Mouse (Mus musculus) cortical plate, adult 2 months (tissue): Measurements from ENCODE around the gene Rspo1.

Source experiments
- CTCF ChIP-seq: fragments of 200-500 bp; IDR thresholded peaks from 2 replicates; pipeline ENCODE4 v1.5.1; 2011; ENCODE audit warnings: mild to moderate bottlenecking, control low read depth, low read length; ENCODE audit not compliant: insufficient read depth; ENCODE audit errors: extremely low read depth
- POLR2A ChIP-seq: fragments of 200-500 bp; IDR thresholded peaks from 2 replicates; pipeline ENCODE4 v1.6.1; 2011; ENCODE audit warnings: mild to moderate bottlenecking, low read length, control low read depth; ENCODE audit not compliant: insufficient read depth; ENCODE audit errors: extremely low read depth

GRCm38 (mm10) chr4:124985671-124986602 is at the start of gene Rspo1:
- TF ChIP-seq CTCF = no peak
- TF ChIP-seq POLR2A = no peak
